Mouse (Mus musculus) kidney, adult 2 months (tissue): Measurements from ENCODE around the gene Parp6. TPM values are rescaled to one million over a fixed set of nuclear protein-coding genes. Genes with fewer than 3 reads are reported as not detected.

Source experiments
- DNase-seq: peaks from one replicate; pipeline ENCODE4 v3.0.0; 2021
- H3K27ac ChIP-seq: fragments of 200-500 bp; 2 replicates; pipeline ENCODE4 v1.5.1; 2012; ENCODE audit warnings: low read depth, low read length, control low read depth, inconsistent platforms; ENCODE audit not compliant: insufficient read depth
- H3K27me3 ChIP-seq: fragments of 200-500 bp; replicated peaks from 2 replicates; pipeline ENCODE4 v1.6.1; 2012; ENCODE audit warnings: mild to moderate bottlenecking, moderate library complexity, low read length, inconsistent platforms; ENCODE audit not compliant: control insufficient read depth, insufficient read depth
- H3K36me3 ChIP-seq: fragments of 200-500 bp; 2 replicates; pipeline ENCODE4 v1.6.1; 2012; ENCODE audit warnings: mild to moderate bottlenecking, moderate library complexity, low read length, inconsistent platforms; ENCODE audit not compliant: control insufficient read depth, insufficient read depth
- H3K4me1 ChIP-seq: fragments of 200-500 bp; 2 replicates; pipeline ENCODE4 v1.6.1; 2011; ENCODE audit warnings: low read length; ENCODE audit not compliant: control insufficient read depth, insufficient read depth
- H3K4me3 ChIP-seq: fragments of 200-500 bp; 2 replicates; pipeline ENCODE4 v1.5.1; 2011; ENCODE audit warnings: mild to moderate bottlenecking, low read depth, low read length, control low read depth; ENCODE audit not compliant: insufficient read depth
- CTCF ChIP-seq: fragments of 200-500 bp; conservative IDR thresholded peaks from 2 replicates; pipeline ENCODE4 v1.5.1; 2011; ENCODE audit warnings: low read depth, mild to moderate bottlenecking, control low read depth, low read length, moderate library complexity, mixed read lengths; ENCODE audit not compliant: insufficient read depth, insufficient read length
- POLR2A ChIP-seq: fragments of 200-500 bp; IDR thresholded peaks from one replicate; pipeline ENCODE4 v1.6.1; 2011; ENCODE audit warnings: low read depth, low read length, control low read depth
- WGBS: fragments of 180-500 bp; shearing (Covaris S2); methylation state at CpG from one replicate; pipeline ENCODE4 v1.1.7; 2018; 5-methylcytosine and 5-hydroxymethylcytosine counted together
- polyA plus RNA-seq: library from polyadenylated mRNA; depleted of rRNA; stranded (reverse); fragments of >200 nt; gene quantifications from 2 replicates; pipeline ENCODE4 v1.2.3, GENCODE M21; 2012

The Parp6 gene
- polyA plus RNA-seq, 1 experiment, result 19.1 TPM

- Histone ChIP-seq H3K36me3 (peaks cover 4% of the 10 kb centered on the region), H3K4me3 (no peak overlapping the region), H3K27ac (no peak overlapping the region), H3K4me1 (no peaks in the 10 kb centered on the region), H3K27me3 (no peaks in the 10 kb centered on the region)
- 86% methylated on average over 1 of the region's 1 CpGs for WGBS
- TF ChIP-seq POLR2A (no peak), CTCF (no peak)
- no peak for DNase-seq
Observed at GRCm38 (mm10) chr9:59638372-59638771, 21.3 kb downstream of the Parp6 start.

DNA sequence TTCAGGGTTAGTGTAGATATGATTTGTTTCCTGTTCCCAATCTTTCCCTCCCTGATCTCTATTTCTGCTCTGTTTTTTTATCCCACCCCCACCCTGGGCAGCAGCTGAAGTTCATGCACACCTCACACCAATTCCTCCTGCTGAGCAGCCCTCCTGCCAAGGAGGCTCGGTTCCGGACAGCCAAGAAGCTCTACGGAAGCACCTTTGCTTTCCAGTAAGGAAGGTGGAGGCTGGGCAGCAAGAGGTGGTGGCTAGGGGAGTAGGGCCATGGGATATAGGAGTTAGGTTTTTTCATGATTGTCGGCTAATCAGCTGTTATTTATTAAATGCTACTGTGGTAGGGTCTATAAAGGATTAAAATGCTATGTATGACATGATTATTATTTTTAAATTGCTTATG lies 22.9 kb downstream of the Parp6 start:
- H3K4me3 ChIP-seq, result no peak overlapping the region
- no peak for DNase-seq
- H3K27me3 ChIP-seq, result no peaks in the 10 kb centered on the region
- H3K4me1 ChIP-seq, result no peaks in the 10 kb centered on the region
- TF ChIP-seq POLR2A (no peak), CTCF (no peak)
- H3K36me3 ChIP-seq, result peaks cover 3% of the 10 kb centered on the region
- no peak overlapping the region for H3K27ac ChIP-seq
- 96% methylated on average over 4 of the region's 4 CpGs for WGBS

GRCm38 (mm10) chr9:59641320-59641719 lies 24.2 kb downstream of the Parp6 start:
- no peak for DNase-seq
- H3K36me3 ChIP-seq, result peaks cover 3% of the 10 kb centered on the region
- no peak for TF ChIP-seq POLR2A
- TF ChIP-seq CTCF, result no peak
- no peak overlapping the region for H3K4me3 ChIP-seq
- no peaks in the 10 kb centered on the region for H3K27me3 ChIP-seq
- no peak overlapping the region for H3K27ac ChIP-seq
- WGBS, result 66% methylated on average over 2 of the region's 2 CpGs
- no peaks in the 10 kb centered on the region for H3K4me1 ChIP-seq

DNA sequence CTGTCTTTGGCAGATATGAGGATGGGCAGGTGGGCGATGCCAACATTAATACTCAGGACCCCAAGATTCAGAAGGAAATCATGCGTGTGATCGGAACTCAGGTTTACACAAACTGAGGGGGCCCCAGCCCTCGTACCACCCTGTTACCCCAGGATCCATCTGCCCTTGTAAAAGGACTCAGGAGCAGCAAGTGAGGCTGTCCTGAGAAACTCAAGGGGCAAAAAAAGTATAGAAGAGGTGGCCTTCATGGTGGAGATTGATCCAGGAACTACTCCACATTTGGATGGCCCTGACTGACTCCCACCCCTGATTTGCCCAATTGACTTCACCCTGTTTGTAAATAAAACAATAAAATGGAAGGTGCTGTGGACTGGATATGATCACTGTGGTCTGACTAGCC lies 32.8 kb downstream of the Parp6 start:
- Histone ChIP-seq H3K36me3 (no peaks in the 10 kb centered on the region), H3K4me1 (0 out of 2 replicates have a peak, but pooled peaks cover 3% of the 10 kb centered on the region), H3K27ac (no peak overlapping the region), H3K4me3 (no peak overlapping the region), H3K27me3 (no peaks in the 10 kb centered on the region)
- no peak for DNase-seq
- 98% methylated on average over 4 of the region's 4 CpGs for WGBS
- TF ChIP-seq POLR2A (no peak), CTCF (no peak)

GRCm38 (mm10) chr9:59653371-59653770 lies 36.3 kb downstream of the Parp6 start:
- WGBS, result 42% methylated on average over 3 of the region's 3 CpGs
- peak; percentile 52 for DNase-seq
- no peaks in the 10 kb centered on the region for H3K27me3 ChIP-seq

DNA sequence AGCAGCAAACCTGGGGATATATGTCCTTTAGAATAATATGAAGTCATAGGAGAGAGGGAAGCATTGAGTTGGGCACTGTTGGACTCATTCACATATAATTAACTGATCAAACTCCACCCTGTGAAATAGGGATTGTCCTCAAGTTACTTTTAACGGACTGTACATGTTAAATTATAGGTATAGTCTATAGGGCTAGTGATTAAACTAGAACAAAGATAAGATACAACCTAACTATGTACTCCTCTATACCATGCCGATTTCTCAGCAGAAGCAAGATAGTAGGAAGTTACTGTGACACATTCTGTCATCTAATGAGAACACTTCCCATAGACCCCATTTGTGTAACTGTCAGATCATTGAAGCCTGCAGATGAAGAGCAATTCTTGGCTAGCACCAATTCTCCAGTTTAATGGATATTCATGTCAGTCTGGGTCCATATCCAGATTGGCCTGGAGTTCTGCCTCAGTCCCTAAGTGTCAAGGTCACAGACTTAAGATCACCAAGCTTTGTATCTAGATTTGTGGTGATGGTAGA lies 37.4 kb downstream of the Parp6 start:
- no peak for DNase-seq
- no peak overlapping the region for H3K27ac ChIP-seq
- no peaks in the 10 kb centered on the region for H3K27me3 ChIP-seq
- TF ChIP-seq CTCF (no peak), POLR2A (no peak)
- H3K4me3 ChIP-seq, result no peak overlapping the region
- WGBS, result 86% methylated on average over 2 of the region's 2 CpGs
- peaks cover 3% of the 10 kb centered on the region; the same call in 1 of the 2 replicates for H3K4me1 ChIP-seq
- no peaks in the 10 kb centered on the region for H3K36me3 ChIP-seq

More at GRCm38 (mm10) chr9:59653371-59653770, 36.3 kb downstream of the Parp6 start:
- Histone ChIP-seq H3K4me3 (no peak overlapping the region), H3K4me1 (peaks cover 3% of the 10 kb centered on the region; the same call in 1 of the 2 replicates), H3K36me3 (no peaks in the 10 kb centered on the region), H3K27ac (peak overlapping the region; percentile 47; the same call in 1 of the 2 replicates)
- TF ChIP-seq POLR2A (no peak), CTCF (no peak)

DNA sequence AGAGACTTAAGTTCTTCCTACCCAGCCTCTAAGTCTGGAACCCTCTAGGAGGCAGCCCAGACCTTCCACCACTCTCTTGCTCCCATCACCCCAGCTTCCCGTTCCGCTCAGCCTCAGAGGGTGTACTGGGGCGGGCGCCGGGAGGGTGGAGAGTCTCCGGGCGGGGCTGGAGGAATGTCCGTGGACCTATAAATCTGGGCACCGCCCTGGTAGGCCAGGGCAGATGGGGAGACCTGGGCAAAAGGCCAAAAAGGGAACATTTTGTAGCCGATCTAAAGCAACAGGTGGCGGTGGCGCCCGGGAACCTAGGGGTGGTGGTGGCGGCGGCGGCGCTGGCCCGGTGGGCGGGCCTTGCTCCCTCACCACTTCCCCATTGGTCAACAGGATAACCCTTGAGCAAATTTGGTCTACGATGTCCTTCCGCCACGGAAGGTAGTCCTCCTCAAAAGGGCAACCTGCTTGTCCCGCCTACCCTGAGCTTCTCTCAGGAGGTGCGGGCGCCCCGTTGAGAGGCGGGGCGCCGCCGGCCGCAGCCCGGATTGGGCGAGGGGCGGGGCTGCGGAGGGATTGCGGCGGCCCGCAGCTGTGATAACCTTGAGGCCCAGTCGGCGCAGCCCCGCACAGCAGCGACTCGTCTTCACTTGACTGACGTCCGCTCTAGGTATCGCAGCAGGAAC lies 39.0 kb downstream of the Parp6 start, which contains the start of gene Pkm:
Gene Pkm (plus strand): TSS at position 411 of the 677 bp plus-strand sequence.
- under 1% methylated on average over 46 of the region's 46 CpGs for WGBS
- peak; percentile 98 for DNase-seq
- H3K36me3 ChIP-seq, result no peaks in the 10 kb centered on the region
- H3K4me3 ChIP-seq, result peak within 1 kb of the TSS; percentile 89
- TF ChIP-seq POLR2A (peak; percentile 87), CTCF (peak; percentile 31; the same call in 1 of the 2 replicates)
- H3K27me3 ChIP-seq, result no peaks in the 10 kb centered on the region
- H3K27ac ChIP-seq, result peak within 1 kb of the TSS; percentile 94
- peaks cover 12% of the 10 kb centered on the region for H3K4me1 ChIP-seq
